In the genomic region with DNA sequence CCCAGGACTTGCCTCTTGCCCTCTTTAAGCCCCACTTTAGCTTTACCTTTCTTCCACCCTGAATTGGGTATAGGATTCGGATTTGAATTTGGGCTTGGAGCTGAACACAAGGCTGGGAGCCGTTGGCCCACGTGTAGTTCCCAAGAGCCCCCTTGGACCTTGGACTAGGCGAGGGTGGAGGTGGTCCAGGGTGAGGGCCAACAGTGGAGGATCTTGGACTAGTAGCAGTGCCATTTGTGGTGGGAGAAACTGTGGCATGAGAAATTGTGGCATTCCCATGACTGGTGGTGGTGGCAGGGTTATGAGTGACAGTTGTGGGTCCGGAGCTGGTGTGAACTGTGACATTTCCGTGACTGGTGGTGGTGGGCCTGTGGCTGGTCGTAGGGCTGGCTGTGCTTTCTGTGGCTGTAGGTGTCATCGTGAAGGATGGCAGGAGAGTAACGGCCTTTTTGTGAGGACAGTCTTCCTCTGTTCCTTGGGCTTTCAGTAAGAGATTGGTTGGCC, we compare ENCODE assay signal across 10 mouse cellular contexts. TPM values are rescaled to one million over a fixed set of nuclear protein-coding genes. Genes with fewer than 3 reads are reported as not detected.
A peak's percentile ranks its signal among the peaks of the same experiment; 100 is the strongest.
DNase-seq lines count a peak whose midpoint lies in the region; ATAC-seq lines count a peak whose summit lies in the region.
"Had no signal": no experiment of that assay in that cellular context is flagged by ENCODE, and none has a peak within 500 bp of the region (broad histone marks: within the 10 kb centered on the region; RNA-seq: fewer than 3 reads in every experiment).

No protein-coding gene starts in this region.

- peak; percentile 30 for DNase-seq in cerebellum, adult 11-12 months
- DNase-seq in cerebellum, adult 18-20 months, result no peak
- DNase-seq in kidney, postnatal 10 days, result no peak
- no peak for DNase-seq in thymus, postnatal 0 days (ENCODE audit: low spot score)
- DNase-seq in urinary bladder, adult 18-20 months (ENCODE audit: low spot score in 2 of 2), result no peak
- DNase-seq: cerebellum, adult 2 months; gastrocnemius, postnatal 14 days had no signal

- no peak overlapping the region for H3K9ac ChIP-seq in kidney, embryonic 15.5 days
- H3K9ac ChIP-seq in liver, embryonic 12.5 days, result no peak overlapping the region

- WGBS in kidney, embryonic 15.5 days, result 70% methylated on average over 9 of the region's 9 CpGs
- WGBS in liver, embryonic 12.5 days (ENCODE audit: insufficient replicate concordance), result 64% methylated on average over 9 of the region's 9 CpGs

- peak overlapping the region; percentile 58; the same call in 1 of the 2 replicates for H3K27ac ChIP-seq in kidney, embryonic 15.5 days
- H3K27ac ChIP-seq in brown adipose tissue, adult 24 weeks (replicated peaks; ENCODE audit: low read depth, low read length), result peak overlapping the region; percentile 85
- H3K27ac ChIP-seq in liver, embryonic 12.5 days, result peak overlapping the region; percentile 53

- H3K4me1 ChIP-seq in kidney, embryonic 15.5 days, result peaks cover 47% of the 10 kb centered on the region
- H3K4me1 ChIP-seq in brown adipose tissue, adult 24 weeks (ENCODE audit: control insufficient read depth, insufficient read depth, insufficient read length, low read length), result peaks cover 10% of the 10 kb centered on the region
- H3K4me1 ChIP-seq in liver, embryonic 12.5 days, result peaks cover 69% of the 10 kb centered on the region

- H3K27me3 ChIP-seq in kidney, embryonic 15.5 days, result no peaks in the 10 kb centered on the region
- H3K27me3 ChIP-seq in liver, embryonic 12.5 days (replicated peaks), result no peaks in the 10 kb centered on the region

- H3K4me2 ChIP-seq in kidney, embryonic 15.5 days, result no peak overlapping the region
- H3K4me2 ChIP-seq in liver, embryonic 12.5 days, result peak overlapping the region; percentile 1; the same call in 1 of the 2 replicates

- H3K9me3 ChIP-seq in kidney, embryonic 15.5 days (replicated peaks), result no peaks in the 10 kb centered on the region
- H3K9me3 ChIP-seq in liver, embryonic 12.5 days (replicated peaks), result no peaks in the 10 kb centered on the region

- no peak overlapping the region for H3K4me3 ChIP-seq in kidney, embryonic 15.5 days (replicated peaks)
- H3K4me3 ChIP-seq in brown adipose tissue, adult 24 weeks (ENCODE audit: insufficient read depth, low read depth, low read length), result peak overlapping the region; percentile 38
- no peak overlapping the region for H3K4me3 ChIP-seq in liver, embryonic 12.5 days

- peaks cover 73% of the 10 kb centered on the region for H3K36me3 ChIP-seq in kidney, embryonic 15.5 days
- H3K36me3 ChIP-seq in liver, embryonic 12.5 days, result peaks cover 69% of the 10 kb centered on the region

- no peak for ATAC-seq in kidney, embryonic 15.5 days (replicated peaks; ENCODE audit: low FRiP score)
- no peak for ATAC-seq in liver, embryonic 12.5 days

RNA-seq across cellular contexts. Expression of a gene that starts 0.4 kb away (rescaled TPM):
- 10.0 and 14.1 TPM in 2 replicates for polyA plus RNA-seq in kidney, embryonic 15.5 days (2015; fragmentation: Nextera tagmentation; extraction: Ambion mirVana)
- polyA plus RNA-seq in brown adipose tissue, adult 24 weeks (2012; ENCODE audit: insufficient read depth, insufficient read length, missing spikeins), result 10.3 and 12.1 TPM in 2 replicates
- 14.5 and 15.0 TPM in 2 replicates for polyA plus RNA-seq in liver, embryonic 12.5 days (2016; fragmentation: Nextera tagmentation; extraction: Ambion mirVana)
- polyA plus RNA-seq in thymus, postnatal 0 days (2015; fragmentation: Nextera tagmentation; extraction: Ambion mirVana), result 32.5 and 33.3 TPM in 2 replicates

RNA-seq across cellular contexts. Expression of a gene that starts 3.1 kb away (rescaled TPM):
- 71.8 and 78.0 TPM in 2 replicates for polyA plus RNA-seq in kidney, embryonic 15.5 days (2015; fragmentation: Nextera tagmentation; extraction: Ambion mirVana)
- 73.8 and 102 TPM in 2 replicates for polyA plus RNA-seq in brown adipose tissue, adult 24 weeks (2012; ENCODE audit: insufficient read depth, insufficient read length, missing spikeins)
- polyA plus RNA-seq in liver, embryonic 12.5 days (2016; fragmentation: Nextera tagmentation; extraction: Ambion mirVana), result 38.2 and 39.4 TPM in 2 replicates
- polyA plus RNA-seq in thymus, postnatal 0 days (2015; fragmentation: Nextera tagmentation; extraction: Ambion mirVana), result 71.1 and 75.2 TPM in 2 replicates

RNA-seq across cellular contexts. Expression of a gene that starts 6.7 kb away (rescaled TPM):
- polyA plus RNA-seq in kidney, embryonic 15.5 days (2015; fragmentation: Nextera tagmentation; extraction: Ambion mirVana), result 586 and 589 TPM in 2 replicates
- polyA plus RNA-seq in brown adipose tissue, adult 24 weeks (2012; ENCODE audit: insufficient read depth, insufficient read length, missing spikeins), result 268 and 317 TPM in 2 replicates
- polyA plus RNA-seq in liver, embryonic 12.5 days (2016; fragmentation: Nextera tagmentation; extraction: Ambion mirVana), result 393 and 408 TPM in 2 replicates
- 560 and 602 TPM in 2 replicates for polyA plus RNA-seq in thymus, postnatal 0 days (2015; fragmentation: Nextera tagmentation; extraction: Ambion mirVana)

RNA-seq across cellular contexts. Expression of a gene that starts 10.4 kb away (rescaled TPM):
- polyA plus RNA-seq in kidney, embryonic 15.5 days (2015; fragmentation: Nextera tagmentation; extraction: Ambion mirVana), result 0.18 and 0.19 TPM in 2 replicates
- polyA plus RNA-seq in brown adipose tissue, adult 24 weeks (2012; ENCODE audit: insufficient read depth, insufficient read length, missing spikeins), result not detected in 2 replicates
- not detected in 2 replicates for polyA plus RNA-seq in liver, embryonic 12.5 days (2016; fragmentation: Nextera tagmentation; extraction: Ambion mirVana)
- polyA plus RNA-seq in thymus, postnatal 0 days (2015; fragmentation: Nextera tagmentation; extraction: Ambion mirVana), result 0.15 and 0.22 TPM in 2 replicates
- polyA plus RNA-seq: cerebellum, adult 2 months had no signal

RNA-seq across cellular contexts. Expression of a gene that starts 16.4 kb away (rescaled TPM):
- polyA plus RNA-seq in kidney, embryonic 15.5 days (2015; fragmentation: Nextera tagmentation; extraction: Ambion mirVana), result 91.6 and 95.2 TPM in 2 replicates
- 49.9 and 65.3 TPM in 2 replicates for polyA plus RNA-seq in brown adipose tissue, adult 24 weeks (2012; ENCODE audit: insufficient read depth, insufficient read length, missing spikeins)
- polyA plus RNA-seq in liver, embryonic 12.5 days (2016; fragmentation: Nextera tagmentation; extraction: Ambion mirVana), result 53.8 and 56.2 TPM in 2 replicates
- 60.2 and 69.1 TPM in 2 replicates for polyA plus RNA-seq in thymus, postnatal 0 days (2015; fragmentation: Nextera tagmentation; extraction: Ambion mirVana)
